Mouse (Mus musculus): Measurements from ENCODE around the gene Olfr66. TPM values are rescaled to one million over a fixed set of nuclear protein-coding genes. Genes with fewer than 3 reads are reported as not detected.

Gene Olfr66
- not detected for polyA plus RNA-seq (2014; fragmentation: Illumina TruSeq; extraction: RNeasy Lipid Tissue Mini Kit (QIAGEN cat#74804); ENCODE audit: low read depth, low replicate concordance)

DNA sequence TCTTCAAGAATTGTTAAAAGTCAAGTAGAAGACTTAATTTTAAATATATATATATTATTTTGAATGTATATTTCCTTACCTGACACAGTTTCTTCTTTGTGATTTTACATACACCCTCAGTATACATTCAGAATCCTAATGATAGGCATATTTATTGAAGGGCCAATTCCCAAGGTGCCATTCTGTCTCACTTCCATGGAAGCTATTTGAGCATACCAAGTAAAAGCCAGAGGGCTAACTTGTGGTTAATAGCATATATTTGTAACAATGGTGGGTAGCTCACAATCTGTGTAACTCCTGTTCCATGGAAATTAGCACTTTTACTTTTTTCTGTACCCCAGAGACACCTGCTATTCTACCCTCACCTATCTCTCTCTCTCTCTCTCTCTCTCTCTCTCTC lies at the start of gene Olfr66:
Gene Olfr66, minus strand, starts transcription at position 101 of the 400 bp plus-strand sequence.

DNA sequence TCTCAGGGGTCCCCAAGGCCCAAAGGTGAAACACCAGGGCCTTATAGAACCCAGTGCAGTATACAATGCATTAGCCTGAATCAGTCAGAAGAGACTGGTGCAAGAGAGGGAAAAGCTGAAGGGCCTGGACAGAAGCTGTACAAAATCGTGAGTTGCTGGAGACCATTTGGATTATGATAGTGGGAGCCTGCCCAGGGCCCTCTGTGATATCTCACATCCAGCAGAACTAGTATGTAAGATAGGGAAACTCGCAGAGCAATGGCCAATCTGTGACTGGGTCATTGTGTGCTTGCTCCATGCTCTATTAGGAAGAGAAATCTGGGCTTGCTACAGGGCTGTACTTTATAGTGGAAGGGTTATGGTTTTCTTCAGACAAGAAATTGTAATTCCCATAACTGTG lies 48.2 kb upstream of the Olfr66 start, which contains the start of gene Olfr632:
Gene Olfr632, plus strand, starts transcription at position 84 of the 400 bp plus-strand sequence.

DNA sequence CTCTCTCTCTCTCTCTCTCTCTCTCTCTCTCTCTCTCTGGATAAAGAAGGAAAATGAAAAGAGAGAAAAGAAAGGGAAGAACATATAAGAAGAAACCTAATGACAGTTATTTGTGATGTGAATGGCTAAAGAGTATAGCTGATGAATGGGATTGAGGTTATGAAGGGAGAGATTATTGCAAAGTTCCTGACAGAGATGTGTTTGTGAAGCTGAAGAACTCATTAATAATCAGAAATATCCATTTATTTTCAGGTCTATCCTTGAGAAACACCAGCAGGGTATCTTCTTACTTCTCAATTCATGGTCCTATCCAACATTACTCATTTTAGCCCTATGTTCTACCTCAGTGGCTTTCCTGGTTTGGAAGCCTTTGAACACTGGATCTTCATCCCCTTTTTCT lies 42.5 kb upstream of the Olfr66 start, which contains the start of gene Olfr631:
Gene Olfr631, plus strand, starts transcription at position 301 of the 400 bp plus-strand sequence.

DNA sequence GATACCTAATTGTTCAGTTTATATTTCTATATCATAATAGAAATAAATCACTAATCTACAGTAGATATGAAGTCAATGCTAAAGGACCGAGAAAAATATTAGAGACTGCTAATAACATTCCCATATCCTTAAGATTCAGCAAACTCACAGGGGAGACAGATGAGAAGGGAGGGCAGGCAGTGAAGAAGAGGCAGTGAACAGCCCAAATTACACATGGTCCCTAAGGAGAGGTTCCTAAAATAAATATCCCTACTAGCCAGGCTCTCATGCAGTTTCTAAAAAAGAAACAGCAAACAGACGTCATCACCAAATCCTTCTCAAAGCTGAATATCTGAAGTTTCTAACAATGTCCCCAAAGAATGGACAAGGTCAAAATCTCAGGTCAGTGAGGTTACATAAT lies 17.1 kb upstream of the Olfr66 start, which contains the start of gene Olfr65:
Gene Olfr65, plus strand, starts transcription at position 301 of the 400 bp plus-strand sequence.

DNA sequence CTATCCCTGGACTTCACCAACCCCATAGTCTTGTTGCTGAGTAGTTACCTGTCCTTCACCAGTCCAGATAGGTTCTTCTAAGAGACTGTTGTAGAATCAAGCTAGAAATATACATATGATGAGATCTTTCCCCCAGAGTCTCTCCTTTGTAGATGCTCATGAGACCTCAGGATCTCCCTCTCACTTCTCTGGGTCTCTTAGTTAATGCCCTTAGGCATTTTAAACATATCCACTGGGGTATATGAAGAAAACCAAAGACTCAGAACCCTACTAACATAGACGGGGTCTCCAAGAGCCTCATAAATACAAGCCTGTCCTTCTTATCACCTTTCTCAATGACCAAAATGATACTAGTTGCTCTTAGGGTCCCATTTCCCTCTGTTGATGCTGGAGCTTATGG lies 8.3 kb upstream of the Olfr66 start, which contains the start of gene Olfr64:
Gene Olfr64, minus strand, starts transcription at position 101 of the 400 bp plus-strand sequence.

DNA sequence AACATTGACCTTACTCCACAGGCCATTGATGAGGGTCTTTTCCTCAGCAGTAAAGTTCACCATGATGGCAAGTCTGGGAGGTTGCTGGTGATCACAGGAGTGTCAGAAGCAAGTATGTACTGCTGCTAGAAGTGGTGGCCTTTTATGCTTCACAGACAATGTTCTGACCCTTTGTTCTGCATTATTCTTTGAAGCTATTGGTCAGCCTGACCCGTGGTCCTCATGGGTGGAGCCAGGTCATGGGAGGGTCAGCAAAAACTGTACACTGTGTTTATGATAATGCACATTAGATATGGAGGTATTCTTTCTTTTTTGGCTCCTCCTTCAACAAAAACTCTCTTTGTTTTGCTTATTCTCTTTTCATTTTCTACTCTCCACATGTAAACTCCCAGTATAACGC lies 33.0 kb downstream of the Olfr66 start, which contains the start of gene Hbb-y:
Gene Hbb-y, minus strand, starts transcription at position 127 of the 400 bp plus-strand sequence.

DNA sequence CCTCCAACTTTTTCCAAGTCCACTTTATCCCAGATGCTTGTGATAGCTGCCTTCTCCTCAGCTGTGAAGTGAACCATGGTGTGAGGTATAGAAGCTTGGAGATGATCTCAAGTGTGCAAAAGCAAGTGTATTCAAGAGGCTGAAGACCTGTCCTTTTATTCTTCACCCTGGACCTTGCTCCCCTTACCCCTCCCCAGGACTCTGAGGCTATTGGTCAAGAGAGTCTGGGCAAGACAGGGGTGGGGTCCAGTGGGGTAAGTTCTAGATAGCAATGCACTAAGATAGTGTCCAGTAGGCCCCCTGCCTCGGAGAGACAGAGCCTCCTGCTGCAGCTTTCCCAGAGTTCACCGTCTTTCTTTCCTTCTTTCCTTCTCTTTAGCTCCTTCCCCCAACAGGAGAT lies 43.0 kb downstream of the Olfr66 start, which contains the start of gene Hbb-bh1:
Gene Hbb-bh1, minus strand, starts transcription at position 131 of the 400 bp plus-strand sequence.

DNA sequence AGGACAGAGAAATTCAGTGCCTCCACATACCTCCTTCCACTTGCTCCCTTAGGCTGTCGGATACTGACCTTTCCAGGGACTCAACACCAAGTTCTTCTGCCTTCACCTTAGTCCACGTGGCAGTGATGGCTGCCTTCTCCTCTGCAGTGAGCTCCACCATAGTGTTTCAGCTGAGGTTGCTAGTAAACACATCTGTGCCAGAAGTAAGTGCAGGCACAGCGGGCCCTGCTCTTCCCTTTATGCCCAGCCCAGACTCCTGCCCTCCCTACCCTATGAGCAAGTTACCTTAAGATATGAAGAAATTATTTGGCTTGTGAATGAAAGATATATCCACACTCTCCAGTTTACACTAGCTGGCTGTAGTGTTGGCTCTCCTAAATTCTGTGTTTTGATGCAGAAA lies 45.8 kb downstream of the Olfr66 start, which contains the start of gene Hbb-bh2:
Gene Hbb-bh2, minus strand, starts transcription at position 253 of the 400 bp plus-strand sequence.

Other genes with a start within 250 kb of the Olfr66 start
- not detected for gene Olfr622, start 243.6 kb downstream of the Olfr66 start, polyA plus RNA-seq (2014; fragmentation: Illumina TruSeq; extraction: RNeasy Lipid Tissue Mini Kit (QIAGEN cat#74804); ENCODE audit: low read depth, low replicate concordance)
- not detected for gene Olfr623, start 222.6 kb downstream of the Olfr66 start, polyA plus RNA-seq (2014; fragmentation: Illumina TruSeq; extraction: RNeasy Lipid Tissue Mini Kit (QIAGEN cat#74804); ENCODE audit: low read depth, low replicate concordance)
- 0.44 TPM for gene Olfr624, start 215.1 kb downstream of the Olfr66 start, polyA plus RNA-seq (2014; fragmentation: Illumina TruSeq; extraction: RNeasy Lipid Tissue Mini Kit (QIAGEN cat#74804); ENCODE audit: low read depth, low replicate concordance)
- not detected for gene Olfr625-ps1, start 203.5 kb downstream of the Olfr66 start, polyA plus RNA-seq (2014; fragmentation: Illumina TruSeq; extraction: RNeasy Lipid Tissue Mini Kit (QIAGEN cat#74804); ENCODE audit: low read depth, low replicate concordance)
- not detected for gene Olfr243, start 171.6 kb downstream of the Olfr66 start, polyA plus RNA-seq (2014; fragmentation: Illumina TruSeq; extraction: RNeasy Lipid Tissue Mini Kit (QIAGEN cat#74804); ENCODE audit: low read depth, low replicate concordance)
- gene Olfr628, start 155.9 kb downstream of the Olfr66 start, polyA plus RNA-seq (2014; fragmentation: Illumina TruSeq; extraction: RNeasy Lipid Tissue Mini Kit (QIAGEN cat#74804); ENCODE audit: low read depth, low replicate concordance): not detected
- not detected for gene Olfr629, start 141.3 kb downstream of the Olfr66 start, polyA plus RNA-seq (2014; fragmentation: Illumina TruSeq; extraction: RNeasy Lipid Tissue Mini Kit (QIAGEN cat#74804); ENCODE audit: low read depth, low replicate concordance)
- not detected for gene Olfr630, start 128.9 kb downstream of the Olfr66 start, polyA plus RNA-seq (2014; fragmentation: Illumina TruSeq; extraction: RNeasy Lipid Tissue Mini Kit (QIAGEN cat#74804); ENCODE audit: low read depth, low replicate concordance)
- gene Olfr69, start 114.7 kb downstream of the Olfr66 start, polyA plus RNA-seq (2014; fragmentation: Illumina TruSeq; extraction: RNeasy Lipid Tissue Mini Kit (QIAGEN cat#74804); ENCODE audit: low read depth, low replicate concordance): not detected
- not detected for gene Olfr68, start 106.6 kb downstream of the Olfr66 start, polyA plus RNA-seq (2014; fragmentation: Illumina TruSeq; extraction: RNeasy Lipid Tissue Mini Kit (QIAGEN cat#74804); ENCODE audit: low read depth, low replicate concordance)
- gene Olfr67, start 94.4 kb downstream of the Olfr66 start, polyA plus RNA-seq (2014; fragmentation: Illumina TruSeq; extraction: RNeasy Lipid Tissue Mini Kit (QIAGEN cat#74804); ENCODE audit: low read depth, low replicate concordance): not detected
- 7.4 TPM for gene Hbb-bt, start 72.3 kb downstream of the Olfr66 start, polyA plus RNA-seq (2014; fragmentation: Illumina TruSeq; extraction: RNeasy Lipid Tissue Mini Kit (QIAGEN cat#74804); ENCODE audit: low read depth, low replicate concordance)
- 99.3 TPM for gene Hbb-bs, start 58.2 kb downstream of the Olfr66 start, polyA plus RNA-seq (2014; fragmentation: Illumina TruSeq; extraction: RNeasy Lipid Tissue Mini Kit (QIAGEN cat#74804); ENCODE audit: low read depth, low replicate concordance)
- not detected for gene Hbb-bh2, start 45.7 kb downstream of the Olfr66 start, polyA plus RNA-seq (2014; fragmentation: Illumina TruSeq; extraction: RNeasy Lipid Tissue Mini Kit (QIAGEN cat#74804); ENCODE audit: low read depth, low replicate concordance)
- not detected for gene Hbb-bh1, start 43.1 kb downstream of the Olfr66 start, polyA plus RNA-seq (2014; fragmentation: Illumina TruSeq; extraction: RNeasy Lipid Tissue Mini Kit (QIAGEN cat#74804); ENCODE audit: low read depth, low replicate concordance)
- gene Hbb-y, start 33.0 kb downstream of the Olfr66 start, polyA plus RNA-seq (2014; fragmentation: Illumina TruSeq; extraction: RNeasy Lipid Tissue Mini Kit (QIAGEN cat#74804); ENCODE audit: low read depth, low replicate concordance): not detected
- not detected for gene Olfr64, start 8.2 kb upstream of the Olfr66 start, polyA plus RNA-seq (2014; fragmentation: Illumina TruSeq; extraction: RNeasy Lipid Tissue Mini Kit (QIAGEN cat#74804); ENCODE audit: low read depth, low replicate concordance)
- gene Olfr65, start 17.2 kb upstream of the Olfr66 start, polyA plus RNA-seq (2014; fragmentation: Illumina TruSeq; extraction: RNeasy Lipid Tissue Mini Kit (QIAGEN cat#74804); ENCODE audit: low read depth, low replicate concordance): not detected
- not detected for gene Olfr631, start 42.6 kb upstream of the Olfr66 start, polyA plus RNA-seq (2014; fragmentation: Illumina TruSeq; extraction: RNeasy Lipid Tissue Mini Kit (QIAGEN cat#74804); ENCODE audit: low read depth, low replicate concordance)
- not detected for gene Olfr632, start 48.1 kb upstream of the Olfr66 start, polyA plus RNA-seq (2014; fragmentation: Illumina TruSeq; extraction: RNeasy Lipid Tissue Mini Kit (QIAGEN cat#74804); ENCODE audit: low read depth, low replicate concordance)
- not detected for gene Olfr633, start 58.2 kb upstream of the Olfr66 start, polyA plus RNA-seq (2014; fragmentation: Illumina TruSeq; extraction: RNeasy Lipid Tissue Mini Kit (QIAGEN cat#74804); ENCODE audit: low read depth, low replicate concordance)
- gene Olfr635, start 84.9 kb upstream of the Olfr66 start, polyA plus RNA-seq (2014; fragmentation: Illumina TruSeq; extraction: RNeasy Lipid Tissue Mini Kit (QIAGEN cat#74804); ENCODE audit: low read depth, low replicate concordance): not detected
- gene Olfr638, start 112.5 kb upstream of the Olfr66 start, polyA plus RNA-seq (2014; fragmentation: Illumina TruSeq; extraction: RNeasy Lipid Tissue Mini Kit (QIAGEN cat#74804); ENCODE audit: low read depth, low replicate concordance): not detected
- gene Olfr639, start 131.1 kb upstream of the Olfr66 start, polyA plus RNA-seq (2014; fragmentation: Illumina TruSeq; extraction: RNeasy Lipid Tissue Mini Kit (QIAGEN cat#74804); ENCODE audit: low read depth, low replicate concordance): not detected
- gene Olfr640, start 139.3 kb upstream of the Olfr66 start, polyA plus RNA-seq (2014; fragmentation: Illumina TruSeq; extraction: RNeasy Lipid Tissue Mini Kit (QIAGEN cat#74804); ENCODE audit: low read depth, low replicate concordance): not detected
- gene Olfr641, start 149.2 kb upstream of the Olfr66 start, polyA plus RNA-seq (2014; fragmentation: Illumina TruSeq; extraction: RNeasy Lipid Tissue Mini Kit (QIAGEN cat#74804); ENCODE audit: low read depth, low replicate concordance): not detected
- not detected for gene Olfr642, start 166.4 kb upstream of the Olfr66 start, polyA plus RNA-seq (2014; fragmentation: Illumina TruSeq; extraction: RNeasy Lipid Tissue Mini Kit (QIAGEN cat#74804); ENCODE audit: low read depth, low replicate concordance)
- not detected for gene 4930516K23Rik, start 175.2 kb upstream of the Olfr66 start, polyA plus RNA-seq (2014; fragmentation: Illumina TruSeq; extraction: RNeasy Lipid Tissue Mini Kit (QIAGEN cat#74804); ENCODE audit: low read depth, low replicate concordance)
- gene Olfr644, start 185.6 kb upstream of the Olfr66 start, polyA plus RNA-seq (2014; fragmentation: Illumina TruSeq; extraction: RNeasy Lipid Tissue Mini Kit (QIAGEN cat#74804); ENCODE audit: low read depth, low replicate concordance): not detected
- gene Olfr645, start 199.2 kb upstream of the Olfr66 start, polyA plus RNA-seq (2014; fragmentation: Illumina TruSeq; extraction: RNeasy Lipid Tissue Mini Kit (QIAGEN cat#74804); ENCODE audit: low read depth, low replicate concordance): not detected
- gene Olfr646, start 218.6 kb upstream of the Olfr66 start, polyA plus RNA-seq (2014; fragmentation: Illumina TruSeq; extraction: RNeasy Lipid Tissue Mini Kit (QIAGEN cat#74804); ENCODE audit: low read depth, low replicate concordance): not detected
- gene Ubqln5, start 243.6 kb upstream of the Olfr66 start, polyA plus RNA-seq (2014; fragmentation: Illumina TruSeq; extraction: RNeasy Lipid Tissue Mini Kit (QIAGEN cat#74804); ENCODE audit: low read depth, low replicate concordance): not detected